Mouse (Mus musculus): Measurements from ENCODE around the gene D17H6S53E.

- TF ChIP-seq CTCF (conservative IDR thresholded peaks at IDR 0.05; ENCODE audit: low read length), result no peak
- no peak for TF ChIP-seq POU5F1 (IDR thresholded peaks at IDR 0.05; ENCODE audit: borderline replicate concordance, low read length)
Observed at GRCm38 (mm10) chr17:35127017-35127416, 844 bp downstream of the D17H6S53E start.
